Mouse (Mus musculus) embryonic facial prominence, embryonic 14.5 days (tissue): ENCODE measurements around the gene Mettl18. TPM values are rescaled to one million over a fixed set of nuclear protein-coding genes. Genes with fewer than 3 reads are reported as not detected.
A peak's percentile ranks its signal among the peaks of the same experiment; 100 is the strongest.
"Not testable (repeated sequence)": the region's sequence is repeated elsewhere in the genome, so short reads cannot be mapped to it uniquely, and the experiment has no call there.

ENCODE experiments used
- ATAC-seq: fragments of 200-750 bp; cut with Nextera tagmentation; 2 replicates; pipeline ENCODE4 v1.8.0; 2017; ENCODE audit warnings: low read depth, moderate number of reproducible peaks, moderate TSS enrichment
- DNase-seq: peaks from one replicate; pipeline ENCODE4 v3.0.0-alpha.2; 2015; ENCODE audit warnings: low spot score
- H3K27ac ChIP-seq: fragments of 300-500 bp; sonication (generic); replicated peaks from 2 replicates; pipeline ENCODE4 v1.5.1; 2014; ENCODE audit warnings: low read depth, mild to moderate bottlenecking, low read length, moderate library complexity
- H3K27me3 ChIP-seq: fragments of 300-500 bp; sonication (generic); replicated peaks from 2 replicates; pipeline ENCODE4 v1.6.1; 2014; ENCODE audit warnings: low read length; ENCODE audit not compliant: control insufficient read depth, insufficient read depth
- H3K36me3 ChIP-seq: fragments of 300-500 bp; sonication (generic); 2 replicates; pipeline ENCODE4 v1.6.1; 2014; ENCODE audit warnings: low read length, mixed read lengths; ENCODE audit not compliant: control insufficient read depth, insufficient read depth
- H3K4me1 ChIP-seq: fragments of 300-500 bp; sonication (generic); 2 replicates; pipeline ENCODE4 v1.6.1; 2014; ENCODE audit warnings: antibody characterized with exemption, low read length; ENCODE audit not compliant: control insufficient read depth, insufficient read depth
- H3K4me2 ChIP-seq: fragments of 300-500 bp; sonication (generic); 2 replicates; pipeline ENCODE4 v1.6.1; 2014; ENCODE audit warnings: low read depth, mild to moderate bottlenecking, low read length, moderate library complexity, mixed read lengths
- H3K4me3 ChIP-seq: fragments of 300-500 bp; sonication (generic); 2 replicates; pipeline ENCODE4 v1.5.1; 2014; ENCODE audit warnings: low read depth, mild to moderate bottlenecking, low read length
- H3K9ac ChIP-seq: fragments of 300-500 bp; sonication (generic); 2 replicates; pipeline ENCODE4 v1.6.1; 2014; ENCODE audit warnings: low read depth, mild to moderate bottlenecking, low read length, moderate library complexity, mixed read lengths
- H3K9me3 ChIP-seq: fragments of 300-500 bp; sonication (generic); 2 replicates; pipeline ENCODE4 v1.6.1; 2016; ENCODE audit warnings: low read length; ENCODE audit not compliant: control insufficient read depth
- WGBS: fragments of 180-500 bp; shearing (Covaris S2); extraction: QIAGEN DNeasy Blood & Tissue Kit; methylation state at CpG from one replicate; pipeline ENCODE4 v1.1.7; 2014; 5-methylcytosine and 5-hydroxymethylcytosine counted together
- polyA plus RNA-seq: library from polyadenylated mRNA; unstranded; fragments of >200 nt; fragmentation: Nextera tagmentation; extraction: Ambion mirVana; gene quantifications from 2 replicates; pipeline ENCODE4 v1.2.1, GENCODE M21; 2014

Gene Mettl18
- polyA plus RNA-seq, 1 experiment from 2014 or later = 7.7 TPM

GRCm38 (mm10) chr1:164022106-164022505 is 27.4 kb downstream of the Mettl18 start:
- not testable (repeated sequence) for H3K9me3 ChIP-seq, H3K36me3 ChIP-seq, H3K9ac ChIP-seq, H3K27me3 ChIP-seq, H3K4me1 ChIP-seq, DNase-seq, H3K27ac ChIP-seq, H3K4me2 ChIP-seq, ATAC-seq, H3K4me3 ChIP-seq
- WGBS = 82% methylated on average over 5 of the region's 5 CpGs

GRCm38 (mm10) chr1:164025685-164026084 is 31.0 kb downstream of the Mettl18 start:
- Histone ChIP-seq H3K4me1 (no peaks in the 10 kb centered on the region), H3K27me3 (no peaks in the 10 kb centered on the region), H3K36me3 (no peaks in the 10 kb centered on the region), H3K4me2 (no peak overlapping the region), H3K9ac (no peak overlapping the region), H3K4me3 (no peak overlapping the region), H3K27ac (no peak overlapping the region), H3K9me3 (peaks cover 4% of the 10 kb centered on the region; the same call in 1 of the 2 replicates)
- no peak for ATAC-seq
- DNase-seq = no peak
- 87% methylated on average over 4 of the region's 4 CpGs for WGBS

GRCm38 (mm10) chr1:164027416-164027815 is 32.7 kb downstream of the Mettl18 start:
- Histone ChIP-seq H3K9ac (no peak overlapping the region), H3K27me3 (no peaks in the 10 kb centered on the region), H3K4me3 (no peak overlapping the region), H3K36me3 (no peaks in the 10 kb centered on the region), H3K4me1 (no peaks in the 10 kb centered on the region), H3K4me2 (no peak overlapping the region), H3K27ac (no peak overlapping the region), H3K9me3 (peaks cover 4% of the 10 kb centered on the region; the same call in 1 of the 2 replicates)
- no peak for DNase-seq
- 57% methylated on average over 5 of the region's 5 CpGs for WGBS
- no peak for ATAC-seq

GRCm38 (mm10) chr1:164040385-164041135 is 45.9 kb downstream of the Mettl18 start:
- Histone ChIP-seq H3K9me3 (no peaks in the 10 kb centered on the region), H3K27me3 (no peaks in the 10 kb centered on the region), H3K9ac (no peak overlapping the region), H3K36me3 (no peaks in the 10 kb centered on the region), H3K27ac (no peak overlapping the region), H3K4me1 (no peaks in the 10 kb centered on the region), H3K4me3 (no peak overlapping the region), H3K4me2 (no peak overlapping the region)
- ATAC-seq = no peak
- no peak for DNase-seq
- 59% methylated on average over 10 of the region's 10 CpGs for WGBS

- Histone ChIP-seq H3K36me3 (no peaks in the 10 kb centered on the region), H3K4me1 (no peaks in the 10 kb centered on the region), H3K9me3 (no peaks in the 10 kb centered on the region), H3K27ac (no peak overlapping the region), H3K4me3 (no peak overlapping the region), H3K4me2 (no peak overlapping the region), H3K27me3 (no peaks in the 10 kb centered on the region), H3K9ac (no peak overlapping the region)
- DNase-seq (peak; percentile 32), ATAC-seq (no peak)
- WGBS = 44% methylated on average over 3 of the region's 3 CpGs
Observed at GRCm38 (mm10) chr1:164043549-164043948, 48.9 kb downstream of the Mettl18 start.

Other genes with a start within 250 kb of the Mettl18 start
- gene Kifap3, start 215.3 kb upstream of the Mettl18 start, polyA plus RNA-seq = 48.2 and 52.4 TPM in 2 replicates
- 15.6 and 15.9 TPM in 2 replicates for gene Scyl3, start 65.8 kb upstream of the Mettl18 start, polyA plus RNA-seq
- 16.8 and 18.8 TPM in 2 replicates for gene BC055324, start 93 bp upstream of the Mettl18 start, polyA plus RNA-seq
- 0.13 and 0.25 TPM in 2 replicates for gene Sele, start 53.3 kb downstream of the Mettl18 start, polyA plus RNA-seq
- gene Sell, start 67.1 kb downstream of the Mettl18 start, polyA plus RNA-seq = 0.56 and 0.79 TPM in 2 replicates
- gene Selp, start 120.4 kb downstream of the Mettl18 start, polyA plus RNA-seq = 0.34 and 0.71 TPM in 2 replicates
- gene F5, start 156.9 kb downstream of the Mettl18 start, polyA plus RNA-seq = 0.21 TPM in 2 replicates